Mouse (Mus musculus) kidney, postnatal 14 days (tissue): ENCODE measurements around the gene Lgals2.
A peak's percentile ranks its signal among the peaks of the same experiment; 100 is the strongest.

Experiments used
- DNase-seq: peaks from one replicate; pipeline ENCODE4 v3.0.0; 2022; ENCODE audit warnings: mixed read lengths

The Lgals2 gene

GRCm38 (mm10) chr15:78842371-78843163, 12.8 kb downstream of the Lgals2 start, which contains the start of gene Cdc42ep1:
Gene Cdc42ep1, plus strand, starts transcription at chr15:78842624.
- DNase-seq = peak; percentile 88

- DNase-seq = no peak
Observed at GRCm38 (mm10) chr15:78841161-78841790, 14.1 kb downstream of the Lgals2 start.

DNA sequence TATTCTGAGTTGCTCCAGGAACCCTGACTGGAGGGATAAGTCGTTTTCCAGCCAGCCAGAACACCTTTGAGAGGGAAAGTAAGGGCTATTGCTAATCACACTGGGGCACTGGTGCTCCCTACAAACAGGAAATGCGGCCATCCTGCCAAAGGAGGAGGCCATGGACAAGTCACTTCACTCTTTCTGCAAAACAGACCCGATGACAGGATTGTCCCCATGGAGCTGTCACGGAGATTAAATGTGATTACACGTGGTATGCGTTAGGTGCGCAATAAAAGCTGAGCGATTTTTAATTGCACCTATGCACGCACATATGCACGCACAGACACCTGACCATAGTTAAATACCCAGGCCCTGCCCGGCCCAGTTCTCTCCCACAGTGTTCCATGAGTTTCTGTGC, 14.6 kb downstream of the Lgals2 start:
- DNase-seq = no peak

- DNase-seq = no peak
Observed at GRCm38 (mm10) chr15:78840241-78840640, 15.1 kb downstream of the Lgals2 start.

- no peak for DNase-seq
Observed at GRCm38 (mm10) chr15:78839744-78840143, 15.6 kb downstream of the Lgals2 start.

DNA sequence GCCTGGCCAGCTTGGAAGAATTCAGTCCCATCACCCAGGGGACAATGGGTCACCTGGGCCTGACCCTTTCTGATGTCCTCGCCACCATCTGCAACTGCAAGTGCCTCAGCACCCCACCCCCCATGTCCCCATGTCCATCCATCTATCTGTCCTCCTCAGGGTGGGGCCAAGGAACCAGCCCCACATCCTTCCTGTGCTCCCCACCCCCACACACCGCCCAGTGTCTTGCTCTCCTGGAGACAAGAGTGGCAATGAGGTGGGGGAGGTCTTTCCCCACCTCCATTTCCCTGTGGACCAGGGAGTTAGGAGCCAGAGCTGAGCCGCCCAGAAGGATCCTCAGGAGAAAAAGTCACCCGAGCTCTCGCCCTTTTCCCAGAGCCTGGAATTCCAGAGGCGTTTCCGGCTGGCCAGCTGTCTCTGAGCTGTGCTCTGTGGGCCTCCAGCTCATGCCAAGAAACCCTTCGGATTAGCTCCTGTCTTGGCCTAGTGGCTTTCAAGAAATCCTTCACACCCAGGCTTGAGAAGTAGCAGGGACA, 19.2 kb downstream of the Lgals2 start:
- peak; percentile 87 for DNase-seq

GRCm38 (mm10) chr15:78835200-78836085, 19.9 kb downstream of the Lgals2 start:
- peak; percentile 82 for DNase-seq

GRCm38 (mm10) chr15:78834233-78835005, 20.9 kb downstream of the Lgals2 start:
- peak; percentile 80 for DNase-seq

- DNase-seq = no peak
Observed at GRCm38 (mm10) chr15:78833582-78833981, 21.7 kb downstream of the Lgals2 start.

GRCm38 (mm10) chr15:78832701-78833123, 22.6 kb downstream of the Lgals2 start:
- DNase-seq = peak; percentile 89

DNA sequence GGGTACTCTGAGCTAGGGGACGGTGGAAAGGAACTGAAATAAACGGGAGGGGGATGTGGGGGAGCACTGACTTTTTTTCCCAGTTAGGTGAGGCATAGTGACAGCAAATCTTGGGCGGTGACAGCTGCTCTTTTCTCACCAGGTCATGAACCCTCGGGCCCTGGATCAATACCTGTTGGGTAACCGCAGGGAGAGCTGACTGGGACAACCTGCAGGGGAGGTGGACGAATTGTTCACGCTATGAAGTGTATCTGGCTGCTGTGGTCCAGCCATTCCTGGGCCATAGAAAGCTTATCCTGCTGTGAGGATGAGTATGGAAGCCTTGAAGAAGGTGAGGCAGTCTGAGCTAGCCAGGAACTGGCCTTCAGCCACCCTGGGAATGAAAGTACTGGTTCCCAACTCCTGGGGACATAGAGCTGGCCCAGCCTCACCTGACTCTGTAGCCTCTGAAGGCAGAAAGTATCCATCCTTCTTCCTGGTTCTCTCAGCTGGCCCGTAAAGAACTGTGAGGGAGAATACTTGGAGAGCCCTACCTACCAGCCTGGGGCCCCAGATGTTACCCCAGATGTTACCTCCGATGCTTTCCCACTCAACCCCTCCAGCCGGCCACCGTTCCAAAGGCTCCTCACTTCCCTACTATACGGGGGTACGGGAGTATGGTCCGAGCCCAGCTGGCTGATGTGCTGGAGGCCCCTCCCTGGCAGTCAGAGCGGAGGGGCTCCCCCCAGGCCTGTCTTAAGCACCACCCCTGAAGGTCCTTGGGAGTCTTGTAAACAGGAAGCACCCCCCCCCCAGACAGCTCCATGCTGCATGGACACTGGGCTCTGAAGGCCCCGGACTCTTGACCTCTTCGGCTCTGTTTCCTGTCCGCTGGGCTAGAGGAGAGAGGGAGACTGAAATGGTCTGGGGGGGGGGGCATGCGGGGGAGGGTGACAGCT, 23.3 kb downstream of the Lgals2 start:
- peak; percentile 88 for DNase-seq

- no peak for DNase-seq
Observed at GRCm38 (mm10) chr15:78830742-78831719, 24.3 kb downstream of the Lgals2 start.

DNA sequence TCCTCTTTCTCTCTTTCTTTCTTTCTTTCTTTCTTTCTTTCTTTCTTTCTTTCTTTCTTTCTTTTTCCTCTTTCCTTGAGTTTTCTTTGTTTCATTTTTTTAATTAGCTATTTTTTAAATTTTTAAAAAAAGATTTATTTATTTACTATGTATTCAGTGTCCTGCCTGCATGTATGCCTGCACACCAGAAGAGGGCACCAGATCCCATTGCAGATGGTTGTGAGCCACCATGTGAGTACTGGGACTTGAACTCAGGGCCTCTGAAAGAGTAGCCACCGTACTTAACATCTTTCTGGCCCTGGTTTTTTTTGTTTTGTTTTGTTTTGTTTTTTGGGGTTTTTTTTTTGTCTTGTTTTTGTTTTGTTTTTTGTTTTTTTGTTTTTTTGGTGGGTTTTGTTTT, 25.7 kb downstream of the Lgals2 start:
- DNase-seq = no peak

DNA sequence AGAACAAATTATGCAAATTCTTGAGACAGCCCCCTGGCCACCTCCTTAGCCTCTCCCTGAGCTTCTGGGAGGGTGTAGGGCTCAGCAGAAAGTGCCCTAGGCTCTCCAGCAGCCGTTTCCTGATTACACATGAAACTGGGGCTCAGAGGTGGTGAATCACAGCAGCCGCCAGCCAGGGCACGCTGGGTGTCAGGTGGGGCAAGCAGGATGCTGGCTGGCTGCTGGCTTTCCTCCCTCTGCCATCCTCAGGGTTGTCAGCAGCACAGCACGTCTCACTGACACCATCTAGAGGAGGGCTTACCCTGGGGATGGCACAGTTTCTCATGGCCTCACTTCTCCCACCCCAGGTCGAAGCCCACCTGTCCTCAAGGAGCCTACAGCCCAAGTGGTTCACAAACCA, 27.0 kb downstream of the Lgals2 start:
- no peak for DNase-seq

DNA sequence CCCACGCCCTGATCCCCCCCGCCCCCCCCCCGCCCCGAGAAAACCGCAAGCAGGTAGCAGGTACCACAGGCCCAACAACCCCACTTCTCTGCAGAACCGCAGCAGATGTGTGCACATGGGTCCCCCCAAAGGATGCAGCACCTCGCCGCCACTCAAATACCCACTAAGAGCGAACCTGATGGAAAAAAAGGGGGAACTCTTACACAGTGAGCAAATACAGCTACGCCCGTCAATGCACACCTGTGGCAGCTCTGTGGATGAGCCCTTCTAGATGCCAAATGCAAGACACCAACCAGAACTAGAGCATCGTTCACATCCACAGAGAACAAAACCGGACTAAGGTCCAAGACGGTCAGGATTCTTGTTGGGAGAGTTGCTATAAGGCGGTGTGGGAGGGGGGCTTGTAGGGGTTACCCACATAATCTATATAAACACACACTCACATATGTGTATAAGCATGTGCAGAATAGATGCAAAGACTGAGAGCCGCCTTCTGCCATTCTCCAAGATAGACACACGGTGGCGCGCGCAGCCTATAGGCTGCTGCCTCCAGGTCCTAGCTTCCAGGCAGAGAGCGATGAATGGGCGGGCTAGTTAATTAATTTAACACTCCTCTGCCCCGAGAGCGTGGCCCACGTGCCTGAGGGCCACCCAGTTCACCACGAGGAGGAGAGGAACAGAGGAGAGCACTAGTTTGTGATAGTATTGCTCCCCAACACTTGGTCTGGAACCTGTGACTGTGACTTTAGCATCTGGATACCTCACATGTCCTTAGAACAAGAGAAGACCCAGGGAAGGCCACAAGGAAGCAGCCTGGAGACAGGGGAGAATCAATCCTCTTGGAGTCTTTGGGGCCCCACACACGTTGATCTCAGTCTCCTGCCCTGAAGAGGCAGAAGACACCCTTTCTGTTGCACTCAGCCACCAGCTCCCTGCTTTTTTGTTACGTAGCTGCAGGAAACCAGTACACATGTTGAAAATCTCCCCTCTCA, 28.8 kb downstream of the Lgals2 start:
- peak; percentile 86 for DNase-seq

- DNase-seq = no peak
Observed at GRCm38 (mm10) chr15:78816074-78816391, 39.3 kb downstream of the Lgals2 start.

GRCm38 (mm10) chr15:78815314-78816073, 39.8 kb downstream of the Lgals2 start:
- DNase-seq = no peak

DNA sequence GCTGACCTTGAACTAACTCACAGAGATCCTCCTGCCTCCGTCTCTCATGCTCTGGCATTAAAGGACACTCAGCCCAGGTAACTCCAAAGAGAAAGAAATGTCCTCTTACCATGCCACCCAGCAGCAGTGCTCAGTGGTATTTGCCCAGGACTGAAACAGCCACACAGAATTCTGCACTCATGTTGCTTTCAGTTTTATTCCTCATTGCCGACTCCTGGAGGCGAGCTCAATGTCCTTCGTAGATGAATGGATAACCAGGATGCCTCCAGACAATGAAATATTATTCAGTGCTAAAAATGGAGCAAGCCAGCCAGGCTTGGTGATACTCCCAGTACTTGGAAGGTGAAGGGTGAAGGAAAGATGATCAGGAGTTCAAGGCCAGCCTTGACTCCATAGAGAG, 41.7 kb downstream of the Lgals2 start:
- DNase-seq = no peak
